Comparison of ENCODE assay signal across 23 mouse cellular contexts in the genomic region with DNA sequence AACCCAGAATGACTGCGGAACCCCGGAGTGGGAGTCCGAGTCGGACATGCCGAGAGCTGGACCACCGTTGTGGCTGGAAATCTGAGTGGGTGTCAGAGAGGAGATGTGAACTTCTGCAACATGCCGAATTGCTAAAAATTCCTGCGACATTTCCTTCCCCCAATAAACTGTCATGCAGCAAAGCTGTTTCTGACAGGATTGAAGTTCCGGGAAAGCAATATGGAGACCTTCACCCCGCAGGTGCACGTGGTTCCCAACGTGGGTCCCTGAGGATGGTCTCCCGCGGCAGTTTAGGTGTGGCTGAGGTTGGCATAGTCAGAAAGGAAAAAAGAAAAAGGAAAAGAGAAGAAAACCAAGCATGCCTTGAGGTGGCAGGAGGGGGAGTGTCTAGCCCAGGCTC.
"Had no signal": no experiment of that assay in that cellular context is flagged by ENCODE, and none has a peak within 500 bp of the region (broad histone marks: within the 10 kb centered on the region; RNA-seq: fewer than 3 reads in every experiment).

No protein-coding gene starts in this region.

- H3K36me3 ChIP-seq: kidney, embryonic 15.5 days; limb, embryonic 10.5 days; limb, embryonic 13.5 days; liver, embryonic 12.5 days; liver, embryonic 15.5 days; midbrain, embryonic 12.5 days; midbrain, embryonic 15.5 days; neural tube, embryonic 12.5 days; neural tube, embryonic 15.5 days; stomach, embryonic 15.5 days had no signal

- H3K27me3 ChIP-seq: liver, embryonic 12.5 days; liver, embryonic 15.5 days; midbrain, embryonic 12.5 days; midbrain, embryonic 15.5 days; neural tube, embryonic 12.5 days; neural tube, embryonic 15.5 days; stomach, embryonic 15.5 days had no signal

- DNase-seq: kidney, adult 11 months; kidney, adult 8-10 months; kidney, postnatal 10 days; kidney, postnatal 36 days; layer of hippocampus, adult 9-11 months; liver; lung, adult 18-20 months; retina, postnatal 1 day; right cerebral cortex, postnatal 25 days; spleen, adult 18-20 months; thymus, postnatal 25 days had no signal

- H3K9me3 ChIP-seq: kidney, embryonic 15.5 days; limb, embryonic 10.5 days; limb, embryonic 13.5 days; liver, embryonic 12.5 days; liver, embryonic 15.5 days; midbrain, embryonic 12.5 days; midbrain, embryonic 15.5 days; neural tube, embryonic 12.5 days; neural tube, embryonic 15.5 days; stomach, embryonic 15.5 days had no signal

- H3K4me3 ChIP-seq: kidney, embryonic 15.5 days; layer of hippocampus, adult 2 months; limb, embryonic 10.5 days; limb, embryonic 13.5 days; liver, embryonic 12.5 days; liver, embryonic 15.5 days; midbrain, embryonic 12.5 days; midbrain, embryonic 15.5 days; neural tube, embryonic 12.5 days; neural tube, embryonic 15.5 days; stomach, embryonic 15.5 days had no signal

- H3K4me1 ChIP-seq: liver, embryonic 12.5 days; liver, embryonic 15.5 days; neural tube, embryonic 12.5 days had no signal

- H3K27ac ChIP-seq: kidney, embryonic 15.5 days; layer of hippocampus, adult 2 months; limb, embryonic 10.5 days; liver, embryonic 12.5 days; liver, embryonic 15.5 days; macrophage; midbrain, embryonic 12.5 days; midbrain, embryonic 15.5 days; neural tube, embryonic 12.5 days; neural tube, embryonic 15.5 days; stomach, embryonic 15.5 days had no signal
